Mouse (Mus musculus): ENCODE measurements around the gene Fev.

The Fev gene

GRCm38 (mm10) chr1:74885369-74886042 lies at the start of gene Fev:
Fev (minus strand) TSS chr1:74885419.
- in situ Hi-C loops (cut with MboI, MseI): no loop called here

- in situ Hi-C loops (cut with MboI, MseI): no loop called here
Observed at GRCm38 (mm10) chr1:74927621-74928296, 42.5 kb upstream of the Fev start.

GRCm38 (mm10) chr1:74926721-74927120 lies 41.5 kb upstream of the Fev start:
- in situ Hi-C loops (cut with MboI, MseI): no loop called here

- in situ Hi-C loops (cut with MboI, MseI): no loop called here
Observed at GRCm38 (mm10) chr1:74924464-74924863, 39.2 kb upstream of the Fev start.

GRCm38 (mm10) chr1:74915706-74916105 lies 30.5 kb upstream of the Fev start:
- in situ Hi-C loops (cut with MboI, MseI): no loop called here

- in situ Hi-C loops (cut with MboI, MseI): no loop called here
Observed at GRCm38 (mm10) chr1:74902191-74902590, 17.0 kb upstream of the Fev start.

- in situ Hi-C loops (cut with MboI, MseI): no loop called here
Observed at GRCm38 (mm10) chr1:74901686-74902085, 16.5 kb upstream of the Fev start.

GRCm38 (mm10) chr1:74900341-74901285 lies 15.4 kb upstream of the Fev start:
- in situ Hi-C loops (cut with MboI, MseI): no loop called here

- in situ Hi-C loops (cut with MboI, MseI): loop anchor here (5.0 kb wide), 1 partner anchor 228 kb away; the partner anchor contains the start of gene Nhej1
Observed at GRCm38 (mm10) chr1:74898656-74899431, 13.6 kb upstream of the Fev start.

- in situ Hi-C loops (cut with MboI, MseI): loop anchor here (5.0 kb wide), 1 partner anchor 229 kb away; the partner anchor contains the start of gene Nhej1
Observed at GRCm38 (mm10) chr1:74897976-74898375, 12.8 kb upstream of the Fev start.

GRCm38 (mm10) chr1:74894966-74895365 lies 9.7 kb upstream of the Fev start:
- in situ Hi-C loops (cut with MboI, MseI): loop anchor here (5.0 kb wide), 1 partner anchor 232 kb away; the partner anchor contains the start of gene Nhej1

- in situ Hi-C loops (cut with MboI, MseI): no loop called here
Observed at GRCm38 (mm10) chr1:74893134-74893855, 8.1 kb upstream of the Fev start, which contains the start of gene Cryba2. Cryba2 (minus strand) TSS chr1:74893143.

- in situ Hi-C loops (cut with MboI, MseI): no loop called here
Observed at GRCm38 (mm10) chr1:74892351-74893133, 7.3 kb upstream of the Fev start.

- in situ Hi-C loops (cut with MboI, MseI): no loop called here
Observed at GRCm38 (mm10) chr1:74891513-74891912, 6.3 kb upstream of the Fev start.

GRCm38 (mm10) chr1:74884196-74885141 lies 750 bp downstream of the Fev start:
- in situ Hi-C loops (cut with MboI, MseI): no loop called here

- in situ Hi-C loops (cut with MboI, MseI): no loop called here
Observed at GRCm38 (mm10) chr1:74883441-74883840, 1.8 kb downstream of the Fev start.

- in situ Hi-C loops (cut with MboI, MseI): no loop called here
Observed at GRCm38 (mm10) chr1:74882828-74883227, 2.4 kb downstream of the Fev start.

- in situ Hi-C loops (cut with MboI, MseI): no loop called here
Observed at GRCm38 (mm10) chr1:74882055-74882734, 3.0 kb downstream of the Fev start.

Data from T-helper 1 cell (primary cell).